Mouse (Mus musculus) neural tube, embryonic 11.5 days (tissue): Measurements from ENCODE around the gene Olfr1151. TPM values are rescaled to one million over a fixed set of nuclear protein-coding genes. Genes with fewer than 3 reads are reported as not detected.

ENCODE experiments used
- ATAC-seq: fragments of 200-750 bp; cut with Nextera tagmentation; 2 replicates; pipeline ENCODE4 v1.8.0; 2017; ENCODE audit warnings: moderate number of reproducible peaks, mild to moderate bottlenecking, moderate TSS enrichment, moderate library complexity; ENCODE audit not compliant: insufficient read depth, low FRiP score, low TSS enrichment
- DNase-seq: peaks from one replicate; pipeline ENCODE4 v3.0.0-alpha.2; 2015; ENCODE audit warnings: low spot score
- H3K27ac ChIP-seq: fragments of 300-500 bp; sonication (generic); 2 replicates; pipeline ENCODE4 v1.5.1; 2014; ENCODE audit warnings: low read depth, mild to moderate bottlenecking, low read length
- H3K27me3 ChIP-seq: fragments of 300-500 bp; sonication (generic); 2 replicates; pipeline ENCODE4 v1.6.1; 2014; ENCODE audit warnings: mild to moderate bottlenecking, low read length, mixed read lengths; ENCODE audit not compliant: control insufficient read depth, insufficient read depth
- H3K36me3 ChIP-seq: fragments of 300-500 bp; sonication (generic); 2 replicates; pipeline ENCODE4 v1.6.1; 2014; ENCODE audit warnings: mild to moderate bottlenecking, low read length, moderate library complexity, mixed read lengths; ENCODE audit not compliant: control insufficient read depth, insufficient read depth
- H3K4me1 ChIP-seq: fragments of 300-500 bp; sonication (generic); 2 replicates; pipeline ENCODE4 v1.6.1; 2014; ENCODE audit warnings: low read length, mixed read lengths; ENCODE audit not compliant: control insufficient read depth, insufficient read depth
- H3K4me2 ChIP-seq: fragments of 300-500 bp; sonication (generic); 2 replicates; pipeline ENCODE4 v1.6.1; 2014; ENCODE audit warnings: low read depth, mild to moderate bottlenecking, moderate library complexity
- H3K4me3 ChIP-seq: fragments of 300-500 bp; sonication (generic); 2 replicates; pipeline ENCODE4 v1.5.1; 2014; ENCODE audit warnings: low read depth, low read length
- H3K9ac ChIP-seq: fragments of 300-500 bp; sonication (generic); 2 replicates; pipeline ENCODE4 v1.6.1; 2014; ENCODE audit warnings: mild to moderate bottlenecking, low read length
- H3K9me3 ChIP-seq: fragments of 300-500 bp; sonication (generic); 2 replicates; pipeline ENCODE4 v1.6.1; 2016; ENCODE audit warnings: low read length; ENCODE audit not compliant: control insufficient read depth
- WGBS: fragments of 180-500 bp; shearing (Covaris S2); extraction: QIAGEN DNeasy Blood & Tissue Kit; methylation state at CpG from one replicate; pipeline ENCODE4 v1.1.7; 2014; 5-methylcytosine and 5-hydroxymethylcytosine counted together
- polyA plus RNA-seq: library from polyadenylated mRNA; unstranded; fragments of >200 nt; fragmentation: Nextera tagmentation; extraction: Ambion mirVana; gene quantifications from 2 replicates; pipeline ENCODE4 v1.2.1, GENCODE M21; 2014

Olfr1151 gene
- not detected in 2 replicates for polyA plus RNA-seq

DNA sequence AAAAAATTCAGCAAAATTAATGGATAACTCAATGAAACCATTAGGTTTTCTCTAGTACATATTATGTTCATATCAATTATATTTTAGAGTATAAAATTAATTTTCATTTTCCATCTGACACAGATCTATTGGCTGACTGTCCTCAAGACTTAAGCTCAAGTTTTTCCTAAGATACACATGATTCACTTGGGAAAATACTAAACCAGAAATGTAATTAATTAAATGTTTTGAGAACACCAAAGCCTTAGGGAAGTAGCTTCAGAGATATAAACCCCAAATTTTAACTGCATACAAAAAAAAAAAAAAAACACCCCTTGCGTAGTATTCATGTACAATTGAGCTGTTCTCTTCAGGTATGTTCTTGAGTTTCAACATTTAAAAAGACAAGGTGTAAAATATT is at the start of gene Olfr1151:
Gene Olfr1151 (plus strand): TSS at position 301 of the 400 bp plus-strand sequence.
- WGBS: 90% methylated on average over 1 of the region's 1 CpGs
- DNase-seq (no peak), ATAC-seq (no peak)
- Histone ChIP-seq H3K4me2 (no peak within 1 kb of the TSS), H3K27ac (no peak within 1 kb of the TSS), H3K9ac (no peak within 1 kb of the TSS), H3K36me3 (no peaks in the 10 kb centered on the region), H3K4me3 (no peak within 1 kb of the TSS), H3K27me3 (no peaks in the 10 kb centered on the region), H3K9me3 (no peaks in the 10 kb centered on the region), H3K4me1 (no peaks in the 10 kb centered on the region)

GRCm38 (mm10) chr2:87809522-87809921 is 46.1 kb upstream of the Olfr1151 start, which contains the start of gene Olfr1145:
Gene Olfr1145 (plus strand): TSS chr2:87809822.
- no peaks in the 10 kb centered on the region for H3K4me1 ChIP-seq
- H3K27me3 ChIP-seq: no peaks in the 10 kb centered on the region
- H3K27ac ChIP-seq: no peak within 1 kb of the TSS
- no peak within 1 kb of the TSS for H3K4me2 ChIP-seq
- no peaks in the 10 kb centered on the region for H3K36me3 ChIP-seq
- H3K9me3 ChIP-seq: no peaks in the 10 kb centered on the region
- H3K9ac ChIP-seq: no peak within 1 kb of the TSS
- no peak within 1 kb of the TSS for H3K4me3 ChIP-seq
- ATAC-seq (no peak), DNase-seq (no peak)
- 91% methylated on average over 1 of the region's 1 CpGs for WGBS

DNA sequence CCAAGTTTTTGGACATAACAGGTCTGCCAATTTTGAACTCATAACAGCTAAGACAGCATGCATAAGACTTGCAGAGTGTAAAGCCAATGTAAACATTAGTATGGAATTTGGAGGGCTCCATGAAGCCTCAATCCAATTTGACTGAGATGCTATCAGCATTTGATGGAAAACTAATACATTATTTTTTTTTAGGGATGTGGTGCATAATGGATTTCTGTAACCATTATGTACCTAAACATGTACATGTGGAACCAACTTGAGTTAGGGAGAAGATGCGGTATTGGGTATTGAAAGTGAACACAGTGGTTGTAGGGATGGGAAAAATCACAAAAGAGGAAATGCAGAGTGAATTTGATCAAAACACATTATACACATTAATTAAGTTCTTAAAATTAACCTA is 25.4 kb upstream of the Olfr1151 start, which contains the start of gene Olfr1148:
Gene Olfr1148 (plus strand): TSS at position 301 of the 400 bp plus-strand sequence.
- H3K4me2 ChIP-seq: no peak within 1 kb of the TSS
- WGBS: 87% methylated on average over 1 of the region's 1 CpGs
- no peaks in the 10 kb centered on the region for H3K9me3 ChIP-seq
- H3K27ac ChIP-seq: no peak within 1 kb of the TSS
- H3K36me3 ChIP-seq: no peaks in the 10 kb centered on the region
- H3K27me3 ChIP-seq: no peaks in the 10 kb centered on the region
- H3K9ac ChIP-seq: no peak within 1 kb of the TSS
- no peaks in the 10 kb centered on the region for H3K4me1 ChIP-seq
- DNase-seq: no peak
- H3K4me3 ChIP-seq: no peak within 1 kb of the TSS
- no peak for ATAC-seq

GRCm38 (mm10) chr2:87843693-87844092 is 12.0 kb upstream of the Olfr1151 start, which contains the start of gene Olfr1150-ps1:
Gene Olfr1150-ps1 (plus strand): TSS chr2:87843993.
- 78% methylated on average over 1 of the region's 1 CpGs for WGBS
- no peak within 1 kb of the TSS for H3K4me3 ChIP-seq
- H3K36me3 ChIP-seq: no peaks in the 10 kb centered on the region
- H3K27ac ChIP-seq: no peak within 1 kb of the TSS
- DNase-seq (no peak), ATAC-seq (no peak)
- H3K4me2 ChIP-seq: no peak within 1 kb of the TSS
- H3K9me3 ChIP-seq: no peaks in the 10 kb centered on the region
- no peaks in the 10 kb centered on the region for H3K27me3 ChIP-seq
- no peak within 1 kb of the TSS for H3K9ac ChIP-seq
- no peaks in the 10 kb centered on the region for H3K4me1 ChIP-seq

GRCm38 (mm10) chr2:87866192-87866591 is 10.5 kb downstream of the Olfr1151 start, which contains the start of gene Olfr1152:
Gene Olfr1152 (plus strand): TSS chr2:87866492.
- no peaks in the 10 kb centered on the region for H3K4me1 ChIP-seq
- no peaks in the 10 kb centered on the region for H3K27me3 ChIP-seq
- H3K4me3 ChIP-seq: no peak within 1 kb of the TSS
- H3K9ac ChIP-seq: no peak within 1 kb of the TSS
- H3K36me3 ChIP-seq: no peaks in the 10 kb centered on the region
- H3K4me2 ChIP-seq: no peak within 1 kb of the TSS
- no peak for ATAC-seq
- no peaks in the 10 kb centered on the region for H3K9me3 ChIP-seq
- DNase-seq: no peak
- no peak within 1 kb of the TSS for H3K27ac ChIP-seq

GRCm38 (mm10) chr2:87894662-87895061 is 39.0 kb downstream of the Olfr1151 start, which contains the start of gene Olfr1153:
Gene Olfr1153 (plus strand): TSS chr2:87894962.
- no peak for ATAC-seq
- H3K27ac ChIP-seq: no peak within 1 kb of the TSS
- no peak for DNase-seq
- no peaks in the 10 kb centered on the region for H3K4me1 ChIP-seq
- H3K27me3 ChIP-seq: no peaks in the 10 kb centered on the region
- H3K4me2 ChIP-seq: no peak within 1 kb of the TSS
- no peaks in the 10 kb centered on the region for H3K36me3 ChIP-seq
- H3K9ac ChIP-seq: no peak within 1 kb of the TSS
- WGBS: 78% methylated on average over 1 of the region's 1 CpGs
- no peaks in the 10 kb centered on the region for H3K9me3 ChIP-seq
- no peak within 1 kb of the TSS for H3K4me3 ChIP-seq

DNA sequence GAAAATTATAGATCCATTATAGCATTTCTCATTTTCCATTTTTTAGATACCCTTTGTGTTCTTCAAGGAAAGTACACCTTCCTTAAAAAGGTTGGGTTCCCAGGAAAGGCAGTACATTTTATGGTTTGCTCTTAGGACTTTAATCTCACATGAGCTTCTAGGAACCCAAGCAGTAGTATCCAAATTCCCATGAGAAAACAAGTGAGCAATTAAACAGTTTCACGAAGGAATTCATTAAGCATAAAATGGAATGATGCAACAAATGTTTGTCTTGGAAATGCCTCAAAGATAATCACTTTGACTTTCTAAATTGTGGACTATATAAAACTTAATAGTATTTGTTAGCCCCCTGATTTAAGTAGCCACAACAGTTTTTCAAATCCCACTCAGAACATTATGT is 49.4 kb downstream of the Olfr1151 start, which contains the start of gene Olfr1154:
Gene Olfr1154 (minus strand): TSS at position 101 of the 400 bp plus-strand sequence.
- DNase-seq (no peak), ATAC-seq (no peak)
- Histone ChIP-seq H3K9ac (no peak within 1 kb of the TSS), H3K4me2 (no peak within 1 kb of the TSS), H3K27me3 (no peaks in the 10 kb centered on the region), H3K9me3 (no peaks in the 10 kb centered on the region), H3K4me1 (no peaks in the 10 kb centered on the region), H3K27ac (no peak within 1 kb of the TSS), H3K36me3 (no peaks in the 10 kb centered on the region), H3K4me3 (no peak within 1 kb of the TSS)
- 80% methylated on average over 1 of the region's 1 CpGs for WGBS

Other genes starting within 250 kb of the Olfr1151 start
- not detected in 2 replicates for gene Olfr1130, start 249.7 kb upstream of the Olfr1151 start, polyA plus RNA-seq
- not detected in 2 replicates for gene Olfr1131, start 228.8 kb upstream of the Olfr1151 start, polyA plus RNA-seq
- not detected in 2 replicates for gene Olfr1132, start 218.3 kb upstream of the Olfr1151 start, polyA plus RNA-seq
- gene Olfr1133, start 208.5 kb upstream of the Olfr1151 start, polyA plus RNA-seq: not detected in 2 replicates
- not detected in 2 replicates for gene Olfr1134, start 197.4 kb upstream of the Olfr1151 start, polyA plus RNA-seq
- not detected in 2 replicates for gene Olfr1135, start 182.2 kb upstream of the Olfr1151 start, polyA plus RNA-seq
- gene Olfr1136, start 161.9 kb upstream of the Olfr1151 start, polyA plus RNA-seq: not detected in 2 replicates
- not detected in 2 replicates for gene Olfr1137, start 142.7 kb upstream of the Olfr1151 start, polyA plus RNA-seq
- gene Olfr1138, start 115.9 kb upstream of the Olfr1151 start, polyA plus RNA-seq: not detected in 2 replicates
- gene Olfr1140, start 112.1 kb upstream of the Olfr1151 start, polyA plus RNA-seq: not detected in 2 replicates
- gene Olfr1141, start 101.9 kb upstream of the Olfr1151 start, polyA plus RNA-seq: not detected in 2 replicates
- gene Olfr152, start 76.4 kb upstream of the Olfr1151 start, polyA plus RNA-seq: not detected in 2 replicates
- gene Olfr1143, start 55.3 kb upstream of the Olfr1151 start, polyA plus RNA-seq: not detected in 2 replicates
- gene Olfr1145, start 46.0 kb upstream of the Olfr1151 start, polyA plus RNA-seq: not detected in 2 replicates
- not detected in 2 replicates for gene Olfr1148, start 25.3 kb upstream of the Olfr1151 start, polyA plus RNA-seq
- gene Olfr1150-ps1, start 11.9 kb upstream of the Olfr1151 start, polyA plus RNA-seq: not detected in 2 replicates
- not detected in 2 replicates for gene Olfr1152, start 10.6 kb downstream of the Olfr1151 start, polyA plus RNA-seq
- not detected in 2 replicates for gene Olfr1153, start 39.1 kb downstream of the Olfr1151 start, polyA plus RNA-seq
- not detected in 2 replicates for gene Olfr1154, start 49.3 kb downstream of the Olfr1151 start, polyA plus RNA-seq
- gene Olfr1155, start 89.3 kb downstream of the Olfr1151 start, polyA plus RNA-seq: not detected in 2 replicates
- not detected in 2 replicates for gene Olfr1156, start 97.2 kb downstream of the Olfr1151 start, polyA plus RNA-seq
- gene Olfr1157, start 112.4 kb downstream of the Olfr1151 start, polyA plus RNA-seq: not detected in 2 replicates
- gene Olfr74, start 118.8 kb downstream of the Olfr1151 start, polyA plus RNA-seq: not detected in 2 replicates
- not detected in 2 replicates for gene Olfr1158, start 134.3 kb downstream of the Olfr1151 start, polyA plus RNA-seq
- not detected in 2 replicates for gene Olfr1160, start 152.4 kb downstream of the Olfr1151 start, polyA plus RNA-seq
- gene Olfr1161, start 166.9 kb downstream of the Olfr1151 start, polyA plus RNA-seq: not detected in 2 replicates
- gene Olfr73, start 181.8 kb downstream of the Olfr1151 start, polyA plus RNA-seq: not detected in 2 replicates
- gene Olfr1162, start 195.3 kb downstream of the Olfr1151 start, polyA plus RNA-seq: not detected in 2 replicates
- gene Olfr1163, start 216.0 kb downstream of the Olfr1151 start, polyA plus RNA-seq: not detected in 2 replicates
- not detected in 2 replicates for gene Olfr1164, start 238.1 kb downstream of the Olfr1151 start, polyA plus RNA-seq